Mouse (Mus musculus): Measurements from ENCODE around the gene Cdip1. TPM values are rescaled to one million over a fixed set of nuclear protein-coding genes. Genes with fewer than 3 reads are reported as not detected.

Cdip1 gene
- polyA plus RNA-seq, 1 experiment from 2014 or later, result 35.4 TPM

DNA sequence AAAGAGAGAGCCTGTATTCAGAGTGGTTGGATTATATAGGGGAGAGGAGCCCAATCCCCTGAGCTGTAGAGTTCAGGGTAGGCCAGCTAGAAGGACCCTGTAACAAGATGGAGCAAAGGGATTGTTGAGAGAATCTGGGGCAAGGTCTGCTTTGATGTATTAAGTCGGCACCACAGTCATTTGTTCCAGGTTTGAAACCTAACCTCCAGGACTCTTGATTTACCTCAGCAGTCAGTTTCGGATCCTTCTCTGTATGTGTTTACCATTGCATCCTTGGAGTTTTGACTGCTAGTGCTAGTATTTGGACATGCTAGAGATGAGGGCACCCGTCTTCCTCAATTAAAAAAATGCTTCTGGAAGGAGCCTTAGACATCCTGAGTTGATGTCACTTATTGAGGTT, 37.9 kb downstream of the Cdip1 start:
- H3K27me3 ChIP-seq (ENCODE audit: control insufficient read depth, insufficient read depth, low read length), result no peaks in the 10 kb centered on the region
- H3K4me3 ChIP-seq (ENCODE audit: low read depth, low read length), result no peak overlapping the region
- ATAC-seq (ENCODE audit: low FRiP score, low TSS enrichment) (no peak), DNase-seq (ENCODE audit: low spot score) (no peak)
- WGBS, result 88% methylated on average over 3 of the region's 3 CpGs
- H3K36me3 ChIP-seq (ENCODE audit: control insufficient read depth, insufficient read depth, low read length), result no peaks in the 10 kb centered on the region
- H3K9ac ChIP-seq (ENCODE audit: low read length), result no peak overlapping the region
- H3K4me2 ChIP-seq (replicated peaks; ENCODE audit: low read depth), result no peak overlapping the region
- H3K4me1 ChIP-seq (replicated peaks; ENCODE audit: control insufficient read depth, insufficient read depth), result no peaks in the 10 kb centered on the region
- no peak overlapping the region for H3K27ac ChIP-seq (replicated peaks)
- TF ChIP-seq EP300 (optimal IDR thresholded peaks at IDR 0.05), result no peak
- no peak for TF ChIP-seq CTCF (IDR thresholded peaks at IDR 0.05; ENCODE audit: low read depth)
- H3K9me3 ChIP-seq (ENCODE audit: control insufficient read depth, low read length), result no peaks in the 10 kb centered on the region

DNA sequence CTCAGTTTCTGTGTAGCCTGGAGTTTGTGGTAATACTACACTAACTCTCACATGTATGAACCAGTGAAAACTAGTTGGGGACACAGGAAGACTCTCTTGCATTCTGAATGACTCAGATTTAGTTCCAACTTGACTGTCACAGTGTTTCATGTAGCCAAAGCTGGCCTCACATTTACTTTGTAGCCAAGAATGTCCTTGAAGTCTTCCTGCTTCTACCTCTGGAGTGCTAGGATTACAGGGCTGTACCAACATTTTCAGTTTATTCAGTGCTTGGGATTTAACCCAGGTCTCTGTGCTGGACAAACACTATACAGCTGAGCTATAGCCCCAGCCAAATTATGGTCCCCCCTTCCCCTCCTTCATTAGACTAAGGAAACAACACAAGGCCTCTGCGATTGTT, 47.9 kb downstream of the Cdip1 start:
- Histone ChIP-seq H3K9me3 (ENCODE audit: control insufficient read depth, low read length) (no peaks in the 10 kb centered on the region), H3K9ac (ENCODE audit: low read length) (no peak overlapping the region), H3K27ac (replicated peaks) (no peak overlapping the region), H3K4me2 (replicated peaks; ENCODE audit: low read depth) (no peak overlapping the region), H3K4me3 (ENCODE audit: low read depth, low read length) (no peak overlapping the region), H3K27me3 (ENCODE audit: control insufficient read depth, insufficient read depth, low read length) (no peaks in the 10 kb centered on the region), H3K4me1 (replicated peaks; ENCODE audit: control insufficient read depth, insufficient read depth) (no peaks in the 10 kb centered on the region), H3K36me3 (ENCODE audit: control insufficient read depth, insufficient read depth, low read length) (no peaks in the 10 kb centered on the region)
- ATAC-seq (ENCODE audit: low FRiP score, low TSS enrichment) (no peak), DNase-seq (ENCODE audit: low spot score) (no peak)
- 94% methylated on average over 1 of the region's 1 CpGs for WGBS
- no peak for TF ChIP-seq CTCF (IDR thresholded peaks at IDR 0.05; ENCODE audit: low read depth)
- no peak for TF ChIP-seq EP300 (optimal IDR thresholded peaks at IDR 0.05)

DNA sequence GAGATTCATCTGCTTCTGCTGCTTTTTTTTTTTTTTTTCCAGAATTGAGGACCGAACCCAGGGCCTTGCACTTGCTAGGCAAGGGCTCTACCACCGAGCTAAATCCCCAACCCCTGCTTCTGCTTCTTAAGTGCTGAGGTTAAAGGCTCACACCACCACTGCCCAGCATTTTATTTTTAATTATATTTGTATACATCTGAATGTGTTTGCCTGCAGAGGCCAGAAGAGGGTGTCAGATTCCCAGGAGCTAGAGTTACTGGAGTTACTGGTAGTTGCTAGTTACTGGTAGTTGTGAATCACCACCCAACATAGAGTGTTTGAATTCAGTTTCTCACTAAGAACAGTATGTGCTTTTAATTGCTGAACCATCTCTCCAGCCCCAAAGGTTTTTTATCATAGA, 50.1 kb downstream of the Cdip1 start:
- H3K4me1 ChIP-seq (replicated peaks; ENCODE audit: control insufficient read depth, insufficient read depth), result no peaks in the 10 kb centered on the region
- peak; percentile 40 for TF ChIP-seq CTCF (IDR thresholded peaks at IDR 0.05; ENCODE audit: low read depth)
- TF ChIP-seq EP300 (optimal IDR thresholded peaks at IDR 0.05), result no peak
- H3K36me3 ChIP-seq (ENCODE audit: control insufficient read depth, insufficient read depth, low read length), result no peaks in the 10 kb centered on the region
- no peaks in the 10 kb centered on the region for H3K9me3 ChIP-seq (ENCODE audit: control insufficient read depth, low read length)
- H3K4me3 ChIP-seq (ENCODE audit: low read depth, low read length), result no peak overlapping the region
- H3K9ac ChIP-seq (ENCODE audit: low read length), result no peak overlapping the region
- no peak for DNase-seq (ENCODE audit: low spot score)
- 84% methylated on average over 2 of the region's 2 CpGs for WGBS
- no peak overlapping the region for H3K4me2 ChIP-seq (replicated peaks; ENCODE audit: low read depth)
- ATAC-seq (ENCODE audit: low FRiP score, low TSS enrichment), result no peak
- H3K27me3 ChIP-seq (ENCODE audit: control insufficient read depth, insufficient read depth, low read length), result no peaks in the 10 kb centered on the region
- no peak overlapping the region for H3K27ac ChIP-seq (replicated peaks)

DNA sequence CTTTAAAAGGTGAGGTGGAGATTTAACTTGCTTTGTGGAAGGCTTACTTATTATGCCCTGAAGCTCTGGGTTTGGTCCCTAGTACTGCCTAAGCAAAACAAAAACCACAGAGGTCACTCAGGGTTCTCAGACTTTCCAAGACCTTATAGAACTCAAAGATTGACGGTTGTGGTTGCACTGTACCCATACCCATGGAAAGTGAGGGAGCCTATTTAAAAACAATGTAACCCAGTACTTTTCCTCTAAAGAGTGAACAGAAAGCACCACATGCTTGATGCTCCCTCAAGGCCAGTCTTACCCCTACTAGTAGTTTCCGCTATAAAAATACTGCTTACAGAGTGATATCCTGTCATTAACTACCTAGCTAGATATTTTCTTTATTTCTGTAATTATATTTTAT, 53.8 kb downstream of the Cdip1 start:
- no peak for DNase-seq (ENCODE audit: low spot score)
- 70% methylated on average over 2 of the region's 2 CpGs for WGBS

DNA sequence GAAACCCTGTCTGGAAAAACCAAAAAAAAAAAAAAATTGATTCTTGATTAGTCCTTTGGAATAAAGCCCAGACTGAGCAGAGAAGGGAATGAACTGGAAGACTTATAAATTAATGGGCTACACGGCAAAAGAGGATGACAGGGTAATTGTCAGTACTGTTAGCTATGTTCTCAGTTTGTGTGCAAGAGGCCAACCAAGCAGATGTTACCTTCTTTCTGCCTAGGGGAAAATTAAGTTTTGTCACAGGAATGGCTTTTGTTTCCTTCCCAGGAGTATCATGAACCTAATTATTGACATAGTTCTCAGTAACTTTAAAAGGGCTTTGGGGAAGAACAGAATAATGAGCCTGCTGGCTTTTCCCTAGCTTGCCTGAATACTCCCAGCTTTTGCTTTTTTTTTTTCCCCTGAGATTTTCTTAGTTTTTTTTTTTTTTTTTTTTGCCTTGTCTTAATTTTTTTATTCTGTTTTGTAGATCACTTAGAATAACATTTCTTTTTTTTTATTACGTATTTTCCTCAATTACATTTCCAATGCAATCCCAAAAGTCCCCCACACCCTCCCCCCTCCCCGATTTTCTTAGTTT, 59.2 kb downstream of the Cdip1 start:
- H3K4me3 ChIP-seq (ENCODE audit: low read depth, low read length), result no peak overlapping the region
- H3K9me3 ChIP-seq (ENCODE audit: control insufficient read depth, low read length), result no peaks in the 10 kb centered on the region
- ATAC-seq (ENCODE audit: low FRiP score, low TSS enrichment), result no peak
- no peak for DNase-seq (ENCODE audit: low spot score)
- no peak overlapping the region for H3K4me2 ChIP-seq (replicated peaks; ENCODE audit: low read depth)
- WGBS, result 61% methylated on average over 3 of the region's 3 CpGs
- no peaks in the 10 kb centered on the region for H3K27me3 ChIP-seq (ENCODE audit: control insufficient read depth, insufficient read depth, low read length)
- H3K9ac ChIP-seq (ENCODE audit: low read length), result no peak overlapping the region
- H3K36me3 ChIP-seq (ENCODE audit: control insufficient read depth, insufficient read depth, low read length), result no peaks in the 10 kb centered on the region
- H3K27ac ChIP-seq (replicated peaks), result no peak overlapping the region
- TF ChIP-seq EP300 (optimal IDR thresholded peaks at IDR 0.05), result no peak
- TF ChIP-seq CTCF (IDR thresholded peaks at IDR 0.05; ENCODE audit: low read depth), result no peak
- H3K4me1 ChIP-seq (replicated peaks; ENCODE audit: control insufficient read depth, insufficient read depth), result 0 out of 2 replicates have a peak, but pooled peaks cover 3% of the 10 kb centered on the region

More for the DNA sequence above, 53.8 kb downstream of the Cdip1 start:
- Histone ChIP-seq H3K4me2 (replicated peaks; ENCODE audit: low read depth) (no peak overlapping the region), H3K9ac (ENCODE audit: low read length) (no peak overlapping the region), H3K27me3 (ENCODE audit: control insufficient read depth, insufficient read depth, low read length) (no peaks in the 10 kb centered on the region), H3K36me3 (ENCODE audit: control insufficient read depth, insufficient read depth, low read length) (no peaks in the 10 kb centered on the region), H3K27ac (replicated peaks) (no peak overlapping the region), H3K4me3 (ENCODE audit: low read depth, low read length) (no peak overlapping the region), H3K4me1 (replicated peaks; ENCODE audit: control insufficient read depth, insufficient read depth) (no peaks in the 10 kb centered on the region), H3K9me3 (ENCODE audit: control insufficient read depth, low read length) (no peaks in the 10 kb centered on the region)
- no peak for ATAC-seq (ENCODE audit: low FRiP score, low TSS enrichment)
- no peak for TF ChIP-seq CTCF (IDR thresholded peaks at IDR 0.05; ENCODE audit: low read depth)
- TF ChIP-seq EP300 (optimal IDR thresholded peaks at IDR 0.05), result no peak

DNA sequence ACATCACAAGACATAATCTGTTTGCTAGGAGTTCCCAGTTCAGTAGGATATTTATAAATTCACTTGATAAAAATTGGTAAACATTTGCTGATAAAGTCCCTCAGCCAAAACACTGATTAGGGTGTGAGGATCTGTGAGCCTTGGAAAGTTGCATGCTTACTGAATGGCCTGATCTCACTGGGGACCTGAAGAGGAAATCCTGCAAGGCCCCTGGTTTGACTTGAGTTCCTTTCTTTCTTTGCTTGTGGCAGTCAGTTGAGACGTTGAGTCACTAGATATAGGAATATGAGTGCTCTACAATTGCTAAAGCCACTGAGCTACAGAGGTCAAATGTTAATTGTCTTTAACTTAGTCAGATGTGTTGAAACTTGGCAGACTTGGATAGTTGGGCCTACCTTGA, 62.1 kb downstream of the Cdip1 start:
- Histone ChIP-seq H3K36me3 (ENCODE audit: control insufficient read depth, insufficient read depth, low read length) (no peaks in the 10 kb centered on the region), H3K27ac (replicated peaks) (no peak overlapping the region), H3K4me1 (replicated peaks; ENCODE audit: control insufficient read depth, insufficient read depth) (0 out of 2 replicates have a peak, but pooled peaks cover 3% of the 10 kb centered on the region), H3K9ac (ENCODE audit: low read length) (no peak overlapping the region), H3K4me2 (replicated peaks; ENCODE audit: low read depth) (no peak overlapping the region), H3K4me3 (ENCODE audit: low read depth, low read length) (no peak overlapping the region), H3K9me3 (ENCODE audit: control insufficient read depth, low read length) (no peaks in the 10 kb centered on the region), H3K27me3 (ENCODE audit: control insufficient read depth, insufficient read depth, low read length) (no peaks in the 10 kb centered on the region)
- 35% methylated on average over 1 of the region's 1 CpGs for WGBS
- no peak for ATAC-seq (ENCODE audit: low FRiP score, low TSS enrichment)
- no peak for DNase-seq (ENCODE audit: low spot score)
- TF ChIP-seq CTCF (IDR thresholded peaks at IDR 0.05; ENCODE audit: low read depth), result no peak

All from stomach, postnatal 0 days (tissue).